Mouse (Mus musculus) forebrain, embryonic 16.5 days (tissue): ENCODE results near the gene Mecom. TPM values are rescaled to one million over a fixed set of nuclear protein-coding genes. Genes with fewer than 3 reads are reported as not detected.

ENCODE experiments used
- ATAC-seq: fragments of 200-750 bp; cut with Nextera tagmentation; 2 replicates; pipeline ENCODE4 v1.8.0; 2017; ENCODE audit warnings: mild to moderate bottlenecking, moderate library complexity
- H3K27ac ChIP-seq: fragments of 300-500 bp; sonication (generic); 2 replicates; pipeline ENCODE4 v1.5.1; 2014; ENCODE audit warnings: low read length, control low read depth
- H3K27me3 ChIP-seq: fragments of 300-500 bp; sonication (generic); replicated peaks from 2 replicates; pipeline ENCODE4 v1.6.1; 2014; ENCODE audit warnings: low read length; ENCODE audit not compliant: control insufficient read depth, insufficient read depth
- H3K36me3 ChIP-seq: fragments of 300-500 bp; sonication (generic); 2 replicates; pipeline ENCODE4 v1.6.1; 2014; ENCODE audit not compliant: control insufficient read depth, insufficient read depth
- H3K4me1 ChIP-seq: fragments of 300-500 bp; sonication (generic); replicated peaks from 2 replicates; pipeline ENCODE4 v1.6.1; 2014; ENCODE audit warnings: low read length; ENCODE audit not compliant: control insufficient read depth, insufficient read depth
- H3K4me2 ChIP-seq: fragments of 300-500 bp; sonication (generic); 2 replicates; pipeline ENCODE4 v1.6.1; 2014; ENCODE audit warnings: mild to moderate bottlenecking, low read length, control low read depth
- H3K4me3 ChIP-seq: fragments of 300-500 bp; sonication (generic); replicated peaks from 2 replicates; pipeline ENCODE4 v1.5.1; 2014; ENCODE audit warnings: mild to moderate bottlenecking, low read length, control low read depth
- H3K9ac ChIP-seq: fragments of 300-500 bp; sonication (generic); replicated peaks from 2 replicates; pipeline ENCODE4 v1.6.1; 2014; ENCODE audit warnings: low read depth, low read length, control low read depth
- H3K9me3 ChIP-seq: fragments of 300-500 bp; sonication (generic); 2 replicates; pipeline ENCODE4 v1.6.1; 2016; ENCODE audit warnings: low read length; ENCODE audit not compliant: control insufficient read depth
- WGBS: fragments of 180-500 bp; shearing (Covaris S2); extraction: QIAGEN DNeasy Blood & Tissue Kit; methylation state at CpG from one replicate; pipeline ENCODE4 v1.1.7; 2014; 5-methylcytosine and 5-hydroxymethylcytosine counted together
- polyA plus RNA-seq: library from polyadenylated mRNA; unstranded; fragments of >200 nt; fragmentation: Nextera tagmentation; extraction: Ambion mirVana; gene quantifications from 2 replicates; pipeline ENCODE4 v1.2.1, GENCODE M21; 2015

The Mecom gene
- polyA plus RNA-seq, 1 experiment from 2014 or later: 2.1 TPM

DNA sequence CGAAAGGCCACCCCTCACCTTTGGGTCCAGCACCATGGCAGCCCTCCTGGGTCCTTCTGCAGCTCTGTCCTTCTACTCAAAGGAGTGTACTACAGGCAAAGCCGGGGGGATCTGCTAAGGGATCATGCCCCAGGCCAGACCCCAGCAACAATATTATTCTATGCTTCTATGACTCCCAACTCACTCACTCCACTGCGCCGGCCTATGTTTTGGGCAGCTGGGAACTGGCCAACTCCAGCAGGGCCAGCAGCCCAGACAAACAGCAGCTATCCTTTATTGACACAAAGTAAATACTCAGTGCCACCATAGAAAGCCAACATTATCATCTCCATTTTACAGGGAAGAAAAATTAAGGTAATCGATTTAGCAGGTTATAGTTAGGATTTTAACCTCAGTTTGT is 186.6 kb downstream of the Mecom start:
- Histone ChIP-seq H3K4me3 (no peak overlapping the region), H3K36me3 (no peaks in the 10 kb centered on the region), H3K27ac (no peak overlapping the region), H3K27me3 (no peaks in the 10 kb centered on the region), H3K9ac (no peak overlapping the region), H3K4me1 (no peaks in the 10 kb centered on the region), H3K4me2 (no peak overlapping the region), H3K9me3 (no peaks in the 10 kb centered on the region)
- 76% methylated on average over 5 of the region's 5 CpGs for WGBS
- no peak for ATAC-seq

DNA sequence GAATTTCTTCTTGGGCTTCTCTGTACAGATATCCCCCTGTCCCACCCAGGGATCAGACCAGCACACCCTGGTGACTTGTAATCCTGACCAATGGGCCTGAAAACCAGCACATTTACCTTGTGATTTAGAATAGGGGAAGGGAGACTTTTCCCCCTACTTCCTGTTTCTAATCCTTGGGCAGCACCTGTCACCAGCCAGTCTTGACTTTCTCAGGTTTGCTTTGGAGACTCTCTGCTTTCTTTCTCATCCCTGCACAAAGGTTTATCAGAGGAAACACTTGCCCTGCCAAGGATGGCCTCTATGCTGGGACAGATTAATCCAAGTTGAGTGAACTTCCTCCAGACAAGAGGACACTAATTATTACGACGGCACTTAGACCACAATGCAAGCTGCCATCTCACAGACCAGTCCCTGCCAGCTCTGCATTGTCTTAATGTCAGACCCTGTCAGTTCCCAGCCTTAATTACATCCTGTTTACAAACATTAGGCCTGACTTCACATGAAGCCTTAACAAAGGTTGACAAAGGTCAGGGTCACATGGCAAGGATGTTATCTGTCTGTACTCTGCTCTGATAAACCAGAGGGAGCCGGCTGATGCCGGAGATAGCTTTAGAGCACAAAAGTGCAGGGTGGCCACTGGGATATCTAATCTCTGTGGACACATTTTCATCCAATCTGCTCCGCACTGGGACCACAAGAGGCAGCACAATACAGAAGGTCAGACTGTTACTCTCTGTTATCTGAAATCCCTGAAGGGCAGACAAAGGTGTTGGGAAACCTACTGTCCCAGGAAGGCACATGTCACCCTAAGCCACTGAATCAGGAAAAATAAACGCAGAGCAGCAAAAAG is 193.7 kb downstream of the Mecom start:
- H3K36me3 ChIP-seq: no peaks in the 10 kb centered on the region
- no peak for ATAC-seq
- WGBS: 48% methylated on average over 6 of the region's 6 CpGs
- H3K4me2 ChIP-seq: no peak overlapping the region
- no peak overlapping the region for H3K4me3 ChIP-seq
- peaks cover 8% of the 10 kb centered on the region; the same call in 1 of the 2 replicates for H3K27me3 ChIP-seq
- no peaks in the 10 kb centered on the region for H3K9me3 ChIP-seq
- H3K4me1 ChIP-seq: peaks cover 3% of the 10 kb centered on the region
- no peak overlapping the region for H3K9ac ChIP-seq
- no peak overlapping the region for H3K27ac ChIP-seq

DNA sequence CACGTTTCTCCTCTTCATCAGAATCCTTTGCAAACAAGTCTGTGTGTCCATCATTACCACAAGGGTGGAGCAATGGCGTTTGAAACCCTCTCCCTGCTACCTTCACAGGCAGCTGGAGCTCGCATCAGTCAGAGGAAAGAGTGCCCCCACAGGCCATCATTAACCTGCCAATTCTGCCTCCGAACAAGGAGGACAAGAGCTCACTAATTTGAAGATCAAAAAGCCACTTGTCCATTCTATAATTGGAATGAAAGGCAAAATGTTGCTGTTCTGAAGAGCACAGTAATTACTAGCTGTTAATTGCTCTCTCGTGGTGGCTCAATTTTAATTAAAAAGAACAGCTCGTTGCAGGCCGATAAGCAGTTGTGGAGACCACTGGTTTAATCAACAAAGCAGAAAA is 198.5 kb downstream of the Mecom start:
- H3K9ac ChIP-seq: no peak overlapping the region
- 5% methylated on average over 7 of the region's 7 CpGs for WGBS

DNA sequence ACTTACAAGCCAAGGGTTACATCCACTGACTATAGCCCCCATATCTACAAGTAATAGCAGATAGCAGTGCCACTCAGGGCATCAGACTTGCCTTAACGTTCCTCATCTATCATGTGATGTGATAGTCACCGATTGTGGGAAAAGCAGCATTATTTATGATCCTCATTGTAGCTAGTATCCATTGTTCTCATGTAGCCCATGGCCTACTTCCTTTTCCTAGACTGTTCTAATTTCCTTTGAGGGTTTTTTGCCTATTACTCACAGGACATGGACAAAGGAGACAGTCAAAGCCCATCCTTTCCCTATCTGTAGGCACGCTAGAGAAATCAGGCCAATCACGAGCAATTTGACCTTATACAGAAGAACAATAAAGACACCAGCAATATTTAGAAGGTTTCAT is 203.7 kb downstream of the Mecom start:
- WGBS: 86% methylated on average over 4 of the region's 4 CpGs
- Histone ChIP-seq H3K9ac (no peak overlapping the region), H3K4me1 (peaks cover 1% of the 10 kb centered on the region), H3K4me2 (no peak overlapping the region), H3K27ac (no peak overlapping the region), H3K9me3 (no peaks in the 10 kb centered on the region), H3K27me3 (no peaks in the 10 kb centered on the region; the same call in 1 of the 2 replicates), H3K4me3 (no peak overlapping the region), H3K36me3 (no peaks in the 10 kb centered on the region)
- no peak for ATAC-seq

More for the DNA sequence above, 198.5 kb downstream of the Mecom start:
- ATAC-seq: peak; percentile 54
- H3K27me3 ChIP-seq: peaks cover 8% of the 10 kb centered on the region
- no peaks in the 10 kb centered on the region for H3K9me3 ChIP-seq
- H3K27ac ChIP-seq: no peak overlapping the region
- no peak overlapping the region for H3K4me3 ChIP-seq
- H3K4me1 ChIP-seq: peaks cover 4% of the 10 kb centered on the region
- H3K36me3 ChIP-seq: no peaks in the 10 kb centered on the region
- H3K4me2 ChIP-seq: no peak overlapping the region

DNA sequence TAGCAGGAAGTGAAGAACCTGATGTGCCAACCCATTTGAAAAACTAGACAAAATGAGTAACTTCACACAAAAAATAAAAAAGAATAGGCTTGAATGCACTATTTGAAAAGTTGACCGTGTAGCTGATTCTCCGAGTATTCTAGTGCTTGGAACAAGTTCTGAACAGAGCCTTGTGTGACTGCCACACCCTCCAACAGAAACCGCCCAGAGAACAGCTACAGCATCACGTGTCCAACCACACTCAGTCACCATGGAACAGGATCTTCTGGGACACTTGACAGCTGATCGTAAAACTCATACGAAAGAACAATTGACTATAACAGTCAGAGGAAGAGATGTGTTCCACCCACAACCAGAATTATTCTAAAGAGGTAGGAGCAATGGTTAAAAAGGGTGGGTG is 215.5 kb downstream of the Mecom start:
- H3K27ac ChIP-seq: no peak overlapping the region
- no peaks in the 10 kb centered on the region for H3K9me3 ChIP-seq
- no peaks in the 10 kb centered on the region for H3K27me3 ChIP-seq
- WGBS: 86% methylated on average over 6 of the region's 6 CpGs
- H3K36me3 ChIP-seq: no peaks in the 10 kb centered on the region
- no peak overlapping the region for H3K4me2 ChIP-seq
- ATAC-seq: no peak
- H3K4me1 ChIP-seq: no peaks in the 10 kb centered on the region
- H3K4me3 ChIP-seq: no peak overlapping the region
- no peak overlapping the region for H3K9ac ChIP-seq

DNA sequence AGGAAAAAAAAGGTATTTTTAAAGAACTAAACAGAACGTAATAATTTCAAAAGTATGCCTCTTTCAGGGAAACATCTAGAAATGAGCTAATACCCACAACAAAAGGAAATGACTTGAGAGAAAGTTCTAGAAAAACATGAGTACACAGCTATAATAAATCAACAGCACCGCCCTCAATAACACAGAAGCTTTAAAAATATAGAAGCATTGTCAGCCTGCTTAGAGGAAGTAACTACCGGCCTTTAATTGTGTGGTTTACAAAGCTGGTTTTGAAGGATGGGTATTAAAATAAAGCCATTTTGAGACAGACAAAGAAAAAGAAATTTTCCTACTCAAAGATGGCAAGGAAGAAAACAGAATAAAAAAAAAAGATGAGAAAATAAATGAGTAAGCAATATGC is 217.3 kb downstream of the Mecom start:
- WGBS: 89% methylated on average over 3 of the region's 3 CpGs
- H3K27ac ChIP-seq: no peak overlapping the region
- H3K9me3 ChIP-seq: no peaks in the 10 kb centered on the region
- no peaks in the 10 kb centered on the region for H3K27me3 ChIP-seq
- H3K9ac ChIP-seq: no peak overlapping the region
- H3K4me2 ChIP-seq: no peak overlapping the region
- H3K4me1 ChIP-seq: no peaks in the 10 kb centered on the region
- no peak for ATAC-seq
- H3K36me3 ChIP-seq: no peaks in the 10 kb centered on the region
- no peak overlapping the region for H3K4me3 ChIP-seq

DNA sequence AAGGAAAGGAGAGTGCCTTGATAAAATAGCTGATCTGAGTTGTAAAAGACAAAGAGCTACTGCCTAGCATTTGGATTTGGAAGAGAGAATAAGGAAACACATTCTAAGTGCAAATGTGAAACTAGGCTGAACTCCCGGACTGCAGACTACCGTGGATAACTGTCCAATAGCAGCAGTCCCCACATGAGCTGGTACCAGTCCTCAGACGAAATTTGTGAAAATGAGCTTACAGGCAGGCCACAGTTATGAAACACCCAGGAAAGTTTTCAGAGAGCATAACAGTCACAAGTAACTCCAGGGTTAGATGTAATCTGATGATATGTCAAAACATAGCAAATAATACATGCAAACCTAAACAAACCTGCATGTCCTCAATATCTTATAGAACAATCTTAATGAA is 217.8 kb downstream of the Mecom start:
- Histone ChIP-seq H3K9ac (no peak overlapping the region), H3K27ac (no peak overlapping the region), H3K4me2 (no peak overlapping the region), H3K9me3 (no peaks in the 10 kb centered on the region), H3K4me1 (no peaks in the 10 kb centered on the region), H3K36me3 (no peaks in the 10 kb centered on the region), H3K27me3 (no peaks in the 10 kb centered on the region), H3K4me3 (no peak overlapping the region)
- no peak for ATAC-seq
- 80% methylated on average over 3 of the region's 3 CpGs for WGBS

DNA sequence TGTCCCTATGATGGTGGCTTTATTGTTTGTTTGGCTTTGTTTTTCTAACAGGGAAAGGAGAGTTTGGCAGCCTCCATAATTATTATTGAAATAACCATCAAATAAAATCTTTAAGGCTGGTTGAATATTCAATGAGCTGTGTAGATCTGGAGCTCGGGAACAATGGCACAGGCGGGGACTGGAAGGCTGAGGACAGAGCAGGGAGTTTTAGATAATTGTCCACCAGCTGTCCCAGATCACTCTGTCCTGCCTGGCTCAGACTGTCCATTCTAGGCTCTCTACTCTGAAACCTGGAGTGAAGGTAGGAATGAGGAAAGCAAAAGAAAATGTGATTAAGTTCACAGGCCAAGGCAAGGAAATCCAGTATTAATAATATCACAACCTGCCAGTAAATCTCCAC is 232.9 kb downstream of the Mecom start:
- no peak overlapping the region for H3K27ac ChIP-seq
- 26% methylated on average over 2 of the region's 2 CpGs for WGBS
- no peak overlapping the region for H3K9ac ChIP-seq
- no peak overlapping the region for H3K4me2 ChIP-seq
- no peak overlapping the region for H3K4me3 ChIP-seq
- no peaks in the 10 kb centered on the region for H3K4me1 ChIP-seq
- ATAC-seq: no peak
- H3K9me3 ChIP-seq: no peaks in the 10 kb centered on the region
- no peaks in the 10 kb centered on the region for H3K27me3 ChIP-seq
- no peaks in the 10 kb centered on the region for H3K36me3 ChIP-seq

DNA sequence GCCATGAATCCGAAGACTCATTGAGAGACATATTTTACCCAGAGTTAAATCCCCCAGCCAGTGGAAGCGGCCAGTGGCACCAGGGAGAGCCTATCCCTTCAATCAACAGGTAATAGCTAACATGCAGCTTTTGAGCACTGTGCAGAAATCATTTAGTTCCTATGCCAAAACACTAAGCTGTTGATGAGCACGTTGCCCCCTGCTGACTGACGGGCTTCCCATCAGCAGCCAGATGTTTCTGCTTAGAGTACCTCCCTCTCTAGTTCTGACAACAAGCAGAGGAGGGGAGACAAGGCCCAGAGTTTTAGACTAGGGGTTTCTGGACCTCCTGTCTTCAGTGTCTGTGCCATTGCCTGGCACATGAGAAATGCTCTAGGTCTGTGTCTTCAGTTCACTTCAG is 239.7 kb downstream of the Mecom start:
- H3K27me3 ChIP-seq: no peaks in the 10 kb centered on the region
- 66% methylated on average over 4 of the region's 4 CpGs for WGBS

More for the DNA sequence above, 239.7 kb downstream of the Mecom start:
- H3K9me3 ChIP-seq: no peaks in the 10 kb centered on the region
- H3K9ac ChIP-seq: no peak overlapping the region
- H3K4me3 ChIP-seq: no peak overlapping the region
- no peak overlapping the region for H3K4me2 ChIP-seq
- H3K36me3 ChIP-seq: no peaks in the 10 kb centered on the region
- no peak for ATAC-seq
- H3K27ac ChIP-seq: no peak overlapping the region
- no peaks in the 10 kb centered on the region for H3K4me1 ChIP-seq
